Mouse (Mus musculus): ENCODE data around the gene Malrd1.

Malrd1 gene

DNA sequence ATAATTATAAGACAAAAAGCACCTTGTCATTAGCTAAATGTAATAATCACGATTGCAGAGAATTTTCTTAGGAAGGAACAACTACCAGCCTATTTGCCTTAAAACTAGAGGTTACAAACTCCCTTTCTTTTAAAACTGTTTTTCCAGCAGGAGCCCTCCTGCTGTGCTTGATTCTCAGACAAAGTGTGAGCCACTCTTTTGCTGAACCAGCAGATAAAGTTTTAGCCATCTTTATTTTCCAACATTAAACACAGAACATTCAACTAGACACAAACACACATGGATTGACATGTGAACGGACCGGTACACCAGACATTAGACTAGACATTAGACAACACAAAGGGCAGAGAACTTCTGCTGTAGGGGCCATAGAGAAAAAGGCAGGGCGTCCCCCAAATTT, 505.3 kb downstream of the Malrd1 start:
- no peak for DNase-seq

DNA sequence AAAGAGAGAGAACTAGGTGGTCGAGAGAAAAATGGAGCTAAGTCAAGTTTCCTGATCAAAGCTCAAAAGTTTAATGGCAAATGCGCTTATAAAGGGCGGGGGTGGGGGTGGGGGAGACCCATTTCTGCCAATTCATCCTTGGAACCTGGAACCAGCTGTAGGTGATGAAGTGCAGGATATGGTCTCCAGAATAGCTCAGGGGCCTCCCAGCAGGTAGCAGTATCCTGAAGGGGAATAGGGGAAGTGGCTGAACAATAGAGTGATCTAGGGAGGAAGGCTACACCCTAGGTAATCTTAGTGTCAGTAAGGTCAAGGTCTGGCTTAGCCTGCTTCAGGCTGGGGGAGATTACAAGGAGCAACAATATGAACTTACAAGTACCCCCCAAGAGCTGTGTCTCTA, 506.5 kb downstream of the Malrd1 start:
- no peak for DNase-seq

DNA sequence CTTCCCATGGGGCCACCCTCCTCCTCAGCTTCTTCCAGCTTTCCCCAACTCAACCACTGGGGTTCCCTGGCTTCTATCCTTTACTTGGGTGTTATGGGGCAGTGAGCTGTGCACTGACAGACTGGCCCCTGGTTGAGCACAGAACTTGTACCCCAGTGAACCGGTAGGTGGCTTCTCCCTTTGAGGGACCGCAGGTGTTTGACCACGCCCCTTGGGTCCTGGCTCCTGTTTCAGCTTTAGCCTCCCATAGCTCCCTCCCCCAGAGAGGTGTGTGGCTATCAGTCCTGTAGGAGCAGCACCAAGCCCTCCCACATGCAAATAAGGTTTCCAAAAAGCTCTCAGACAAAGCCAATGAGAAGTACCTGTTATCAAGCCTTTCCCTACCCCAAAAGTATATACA, 584.4 kb downstream of the Malrd1 start:
- no peak for DNase-seq

DNA sequence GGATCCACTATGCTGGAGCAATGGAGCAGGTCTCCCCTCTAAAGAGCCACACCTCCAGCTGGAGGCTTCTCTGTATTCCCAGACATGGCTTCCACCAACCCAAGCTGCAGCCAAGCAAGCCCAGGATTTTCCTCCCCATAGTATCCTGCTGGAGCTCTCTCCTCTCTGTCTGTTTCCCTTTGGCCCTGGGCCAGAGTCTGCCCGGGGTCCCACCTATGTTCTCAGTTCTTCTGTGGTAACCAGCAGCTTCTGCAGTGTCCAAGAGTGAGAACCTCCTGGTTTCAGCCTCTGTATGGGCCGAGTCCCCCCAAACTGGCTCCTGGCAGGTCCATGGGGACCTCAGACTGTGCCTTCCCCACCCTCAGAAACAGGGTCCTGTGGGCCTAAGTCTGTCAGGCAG, 587.1 kb downstream of the Malrd1 start:
- no peak for DNase-seq

DNA sequence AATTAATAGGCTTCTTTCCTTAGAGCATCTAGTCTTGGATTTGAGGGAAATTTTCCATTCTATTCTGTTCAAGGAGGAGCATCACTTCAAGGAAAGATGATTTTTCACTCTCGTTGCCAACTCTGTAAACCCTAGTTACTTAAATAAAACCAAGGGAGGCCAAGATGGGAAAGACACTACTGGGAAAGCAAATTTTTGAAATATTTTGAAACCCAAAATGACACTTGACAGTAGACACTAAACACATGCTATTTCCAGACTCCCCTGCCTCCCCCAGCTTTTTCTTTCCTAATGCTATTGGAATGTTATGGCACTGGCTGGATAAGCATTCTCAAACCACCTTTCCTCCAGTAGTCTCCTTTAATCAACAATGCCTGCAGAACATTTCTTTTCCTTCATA, 621.7 kb downstream of the Malrd1 start:
- DNase-seq, result no peak

DNA sequence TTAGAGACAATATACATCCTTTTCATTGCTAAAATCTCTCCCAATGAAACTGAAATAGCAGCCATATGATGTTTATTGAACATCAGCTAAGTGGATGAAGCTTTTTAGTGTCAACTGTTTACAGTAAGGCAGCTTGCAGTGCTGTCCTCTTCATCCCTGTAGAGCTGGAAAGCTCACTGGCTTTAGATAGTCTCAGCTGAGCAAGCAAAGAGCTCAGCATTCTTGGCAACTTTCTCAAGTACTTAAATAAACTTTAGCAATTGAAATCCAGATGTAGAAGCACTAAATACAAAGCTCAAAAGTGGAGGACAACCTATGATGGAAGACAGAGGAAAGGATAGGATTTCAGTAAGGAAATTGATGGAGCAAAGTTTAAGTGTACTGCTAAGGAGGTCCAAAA, 626.3 kb downstream of the Malrd1 start:
- no peak for DNase-seq

DNA sequence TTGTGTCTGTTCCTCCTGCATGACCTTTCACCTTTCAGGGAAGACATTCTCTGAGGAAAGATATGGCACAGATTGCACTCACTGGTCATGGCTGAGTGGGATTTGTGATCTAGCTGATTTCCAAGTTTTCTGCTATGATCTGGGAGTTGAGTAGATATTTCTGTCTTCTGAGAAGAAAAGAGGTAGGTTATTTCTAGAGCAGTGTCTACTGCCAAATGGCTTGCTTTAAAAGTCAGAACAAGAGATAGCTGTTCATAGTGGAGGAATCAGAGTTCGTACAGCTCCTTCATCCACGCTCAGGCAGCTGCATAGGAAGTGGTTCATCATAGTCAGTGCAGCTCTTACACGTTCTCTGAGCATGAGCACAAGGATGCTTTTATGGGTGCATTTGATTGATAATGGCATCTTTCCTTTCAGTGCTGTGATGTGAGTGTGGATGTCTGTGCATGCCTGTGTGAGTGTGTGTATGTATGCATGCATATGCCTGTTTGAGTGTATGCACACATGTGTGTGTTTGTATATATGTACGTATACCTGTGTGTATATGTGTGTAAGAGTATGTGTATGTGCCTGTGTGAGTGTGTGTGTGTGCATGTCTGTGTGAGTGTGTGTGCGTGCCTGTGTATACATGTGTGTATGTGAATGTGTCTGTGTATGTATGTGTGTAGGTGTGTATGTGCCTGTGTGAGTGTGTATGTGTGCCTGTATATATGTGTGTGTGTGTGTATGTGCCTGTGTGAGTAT, 637.1 kb downstream of the Malrd1 start:
- peak; percentile 14 for DNase-seq

DNA sequence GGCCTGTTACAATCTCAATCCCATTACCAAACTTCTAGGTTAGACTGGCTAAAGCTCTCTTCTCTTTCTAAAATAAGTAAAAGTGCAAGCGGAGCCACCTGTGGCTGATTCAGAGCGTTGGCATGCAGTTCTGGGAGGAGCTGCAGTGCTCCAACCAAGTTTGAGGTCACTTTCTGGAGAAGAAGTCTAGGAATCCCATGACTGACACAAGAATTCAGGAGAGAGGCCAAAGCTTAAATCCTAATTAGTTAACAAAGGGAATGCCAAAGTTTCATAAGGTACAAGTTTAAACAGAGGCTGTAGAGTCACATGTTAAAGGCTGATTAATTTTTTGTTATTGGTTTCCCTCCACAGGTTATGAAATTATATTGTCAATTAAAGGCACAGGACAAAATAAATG, 642.3 kb downstream of the Malrd1 start:
- no peak for DNase-seq

DNA sequence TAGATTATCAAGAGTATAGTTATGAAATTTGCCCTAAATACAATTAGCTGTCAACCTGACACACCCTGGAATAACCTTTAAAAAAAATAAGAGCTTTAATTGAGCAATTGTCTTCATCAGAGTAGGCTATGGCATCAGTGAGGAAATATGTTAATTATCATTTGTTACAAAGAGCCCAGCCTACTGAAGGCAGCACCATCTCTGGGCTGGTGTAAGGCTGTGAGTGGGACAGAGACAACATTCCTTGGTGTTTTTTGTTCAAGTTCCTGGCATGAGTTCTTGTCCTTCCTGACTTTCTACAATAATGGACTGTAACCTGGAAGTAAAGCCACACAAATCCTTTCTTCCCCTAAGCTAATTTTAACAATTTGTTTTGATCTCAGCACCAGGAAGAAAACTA, 645.8 kb downstream of the Malrd1 start:
- DNase-seq, result no peak

DNA sequence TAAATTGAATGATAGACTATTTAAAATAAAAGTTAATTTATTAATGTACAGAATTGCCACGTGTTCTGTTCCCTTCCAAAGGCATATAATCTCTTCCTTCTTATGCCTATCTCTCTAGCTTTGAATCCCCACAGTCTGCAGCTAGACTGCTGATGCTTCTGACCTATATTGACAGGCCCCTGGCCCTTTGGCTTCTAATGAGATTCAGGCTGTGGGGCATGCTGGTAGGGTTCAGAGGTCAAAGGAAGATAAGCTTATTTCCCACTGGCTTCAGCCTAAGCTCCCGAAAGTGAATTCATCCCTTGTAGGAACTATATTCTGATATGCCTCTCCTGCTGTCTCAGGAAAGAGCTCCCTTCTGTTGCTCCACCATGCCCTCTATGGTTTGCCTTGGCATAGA, 647.1 kb downstream of the Malrd1 start:
- no peak for DNase-seq

DNA sequence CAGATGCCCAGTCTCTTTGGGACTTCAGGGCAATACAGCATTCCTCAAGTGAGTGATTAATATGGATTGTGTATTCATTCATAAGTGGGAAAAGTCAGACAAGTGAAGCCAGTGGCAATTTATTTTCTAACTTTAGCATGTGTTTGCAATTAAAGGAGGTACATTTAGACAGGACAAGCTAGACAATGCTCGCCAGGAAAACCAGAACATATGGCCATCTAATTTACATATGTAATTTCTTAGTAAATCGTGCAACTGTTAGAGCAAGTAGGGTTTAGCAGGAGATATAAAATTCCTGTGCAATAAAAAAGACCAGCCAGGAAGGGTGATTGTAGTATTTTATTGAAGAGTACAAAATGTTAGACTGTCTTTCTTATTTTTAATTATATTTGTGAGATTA, 655.9 kb downstream of the Malrd1 start:
- DNase-seq, result no peak

DNA sequence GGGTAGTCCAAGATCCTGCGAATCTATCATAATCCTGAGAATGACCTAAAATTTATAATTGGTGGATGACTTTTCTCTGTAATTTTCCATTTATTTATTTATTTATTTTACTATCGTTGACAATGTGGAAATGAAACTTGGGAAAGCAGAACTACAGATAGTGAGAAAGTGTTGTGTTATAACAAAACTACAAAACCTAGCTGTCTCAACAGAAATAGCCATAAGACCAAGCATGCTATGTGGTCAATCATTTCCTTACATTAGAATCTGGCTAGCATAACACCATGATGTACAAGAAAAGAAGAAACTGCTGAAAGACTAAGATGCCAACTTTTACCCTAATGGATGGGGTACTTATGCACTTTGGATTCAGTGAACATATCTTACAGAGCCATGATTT, 656.9 kb downstream of the Malrd1 start:
- DNase-seq, result no peak

DNA sequence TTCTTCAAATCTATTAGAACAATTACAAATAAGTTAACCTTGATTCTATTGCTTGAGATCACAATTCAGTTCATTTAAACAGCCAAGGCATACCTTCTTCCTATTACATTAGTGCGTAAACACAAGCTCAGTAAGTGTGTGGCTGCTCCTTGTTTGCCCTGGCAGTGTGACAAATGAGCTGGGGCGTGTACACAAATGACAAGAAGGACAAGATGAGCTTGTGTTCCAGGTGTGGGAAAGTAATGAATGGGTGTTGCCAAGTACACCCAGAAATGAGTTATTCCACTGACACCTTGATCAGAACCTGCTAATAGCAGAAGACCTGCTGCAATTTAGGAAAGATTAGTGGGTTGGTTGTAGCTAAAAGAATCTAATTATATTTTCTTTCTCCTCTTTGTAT, 683.7 kb downstream of the Malrd1 start:
- DNase-seq, result no peak

DNA sequence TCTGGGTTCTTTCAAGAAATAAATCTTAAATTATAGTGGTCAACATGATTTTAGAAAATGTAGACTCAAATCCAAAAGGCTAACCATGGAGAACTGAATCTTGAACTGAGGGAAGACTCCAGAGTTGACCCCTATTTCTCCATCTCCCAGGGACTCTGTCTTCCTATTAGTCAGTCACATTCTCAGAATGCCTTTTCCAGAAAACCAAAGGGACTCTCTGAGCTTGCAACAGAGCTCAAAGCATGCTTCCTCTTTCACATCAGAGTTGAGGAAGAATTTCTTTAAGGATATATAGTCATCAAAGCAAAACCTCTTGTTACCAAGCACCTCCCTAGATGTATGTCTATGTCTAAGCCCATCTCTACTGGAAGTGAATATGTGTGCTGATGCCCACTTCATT, 686.5 kb downstream of the Malrd1 start:
- DNase-seq, result no peak

DNA sequence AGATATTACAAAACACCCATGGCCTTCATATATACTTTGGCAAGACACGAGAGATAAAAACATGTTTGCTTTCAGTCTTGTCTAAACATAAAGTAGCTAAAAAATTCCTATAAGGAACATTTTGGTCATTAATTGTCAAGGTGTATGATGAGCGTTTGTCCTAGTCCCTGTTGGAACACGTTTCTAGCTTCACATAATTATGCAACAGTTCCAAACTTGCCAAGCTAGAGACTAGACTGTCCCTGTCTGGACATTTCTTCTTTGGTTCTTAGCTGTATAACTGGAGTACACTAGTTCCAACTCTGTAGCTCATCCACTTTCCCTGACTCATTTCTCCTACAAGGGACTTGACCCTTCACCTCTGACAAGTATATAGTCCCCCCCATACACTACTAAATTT, 687.8 kb downstream of the Malrd1 start:
- DNase-seq, result no peak

DNA sequence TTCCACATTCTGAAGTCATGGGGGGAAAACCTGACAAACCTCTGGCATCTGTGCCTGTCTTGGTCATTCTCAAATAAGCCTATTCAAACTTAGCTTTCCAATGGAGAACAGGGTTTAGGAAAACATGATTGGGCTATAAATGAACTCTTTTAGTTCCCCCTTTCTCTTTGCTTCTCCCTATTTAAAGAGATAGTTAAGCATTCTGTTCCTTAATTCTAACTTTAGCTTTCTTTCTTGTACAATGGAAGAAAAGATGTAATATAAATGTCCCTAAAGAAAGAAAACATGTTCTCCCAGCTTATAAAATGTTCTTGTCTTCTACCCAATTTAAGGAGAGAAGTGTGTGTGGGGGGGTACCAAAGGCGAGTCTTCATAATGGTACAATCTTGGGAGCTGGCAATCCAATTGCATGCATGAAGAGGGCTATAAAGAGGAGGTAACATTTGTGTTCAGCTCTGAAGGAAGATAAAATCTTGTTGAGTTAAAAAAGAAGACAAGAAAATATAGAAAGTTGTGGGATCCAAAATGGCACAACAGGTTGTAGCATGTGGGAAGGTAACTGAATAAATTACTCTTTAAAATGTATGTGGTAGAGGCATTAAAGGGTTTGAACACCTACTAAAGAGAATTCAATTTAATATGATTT, 702.0 kb downstream of the Malrd1 start:
- no peak for DNase-seq

DNA sequence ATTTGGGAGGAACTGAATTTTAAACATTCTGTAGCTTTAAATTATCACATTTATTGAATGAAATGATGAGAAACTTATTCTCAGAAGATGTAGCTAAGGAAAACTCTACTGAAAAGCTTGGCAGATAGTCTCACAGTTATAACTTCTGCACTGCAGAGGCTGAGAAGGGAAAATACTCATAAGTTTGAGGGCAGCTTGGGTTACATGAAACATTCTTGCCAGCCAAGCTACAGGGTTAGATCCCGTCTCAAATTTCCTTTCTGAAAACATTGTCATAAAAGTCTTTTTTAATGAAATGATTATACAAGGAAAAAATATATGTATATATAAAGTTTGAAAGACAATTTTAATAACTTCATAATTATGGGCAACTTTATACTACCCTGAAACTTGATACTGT, 714.6 kb downstream of the Malrd1 start:
- DNase-seq, result no peak

DNA sequence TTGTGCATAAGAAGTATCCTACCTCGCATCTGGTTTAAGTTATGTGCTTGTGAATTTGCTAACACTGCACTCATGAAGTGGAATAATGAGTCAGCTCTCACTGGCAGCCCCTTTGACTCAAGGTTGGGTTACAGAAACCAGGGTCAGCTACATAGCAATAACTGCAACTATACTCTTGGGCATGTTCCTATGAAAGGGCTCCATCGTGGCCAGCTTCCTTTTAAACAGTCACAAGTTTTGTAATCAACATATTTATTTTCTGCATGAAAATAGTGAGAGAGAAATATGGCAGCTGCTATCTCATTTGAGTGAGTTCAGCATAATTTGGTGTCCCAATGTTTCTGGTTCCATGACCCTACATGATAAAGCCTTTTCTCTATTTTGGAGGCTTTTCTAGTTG, 716.8 kb downstream of the Malrd1 start:
- no peak for DNase-seq

DNA sequence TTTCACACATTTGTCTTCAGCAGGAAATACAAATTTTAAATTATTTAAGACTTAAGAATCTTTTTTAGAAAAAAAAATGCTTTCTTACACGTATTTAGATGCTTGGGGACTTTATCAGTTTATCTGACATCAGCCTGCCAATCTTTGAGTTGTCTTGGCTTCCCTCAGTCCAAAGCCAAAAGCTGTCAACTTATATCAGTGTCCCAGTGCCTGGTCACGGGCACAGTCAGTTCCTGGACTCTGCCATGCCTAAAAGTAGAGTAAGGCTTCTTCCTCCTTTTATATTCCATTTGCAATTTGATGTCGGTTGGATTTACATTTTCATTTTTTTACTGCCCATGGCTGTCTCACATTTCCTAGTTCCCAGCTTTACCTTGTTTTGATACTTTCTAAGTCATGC, 722.6 kb downstream of the Malrd1 start:
- DNase-seq, result no peak

DNA sequence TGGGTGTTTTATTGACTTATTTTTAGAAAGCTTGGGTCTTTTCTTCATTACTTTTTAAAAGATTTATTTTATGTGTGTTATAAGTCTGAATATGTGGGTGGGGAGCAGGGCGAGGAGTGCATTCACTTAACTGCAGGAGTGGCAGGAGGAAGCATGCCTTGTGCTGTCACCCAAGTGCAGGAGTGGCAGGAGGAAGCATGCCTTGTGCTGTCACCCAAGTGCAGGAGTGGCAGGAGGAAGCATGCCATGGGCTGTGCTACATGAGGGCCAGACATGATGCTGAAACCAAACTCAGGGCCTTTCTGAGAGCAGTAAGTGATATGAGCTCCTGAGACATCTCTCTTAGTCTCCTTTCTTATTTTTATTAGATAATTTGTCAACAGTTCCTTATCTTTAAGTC, 726.0 kb downstream of the Malrd1 start:
- no peak for DNase-seq

Measured in right cerebral cortex, postnatal 25 days (tissue).